Mouse (Mus musculus) embryonic fibroblast, embryonic 13.5 days (primary cell): Measurements from ENCODE around the gene Gm11020. TPM values are rescaled to one million over a fixed set of nuclear protein-coding genes. Genes with fewer than 3 reads are reported as not detected.
"Not testable (repeated sequence)": the region's sequence is repeated elsewhere in the genome, so short reads cannot be mapped to it uniquely, and the experiment has no call there.

ENCODE experiments used
- H3K27ac ChIP-seq: 2 replicates; pipeline ENCODE4 v1.5.1; 2012; ENCODE audit warnings: low read length, control low read depth, inconsistent platforms; ENCODE audit not compliant: insufficient read depth
- H3K4me1 ChIP-seq: 2 replicates; pipeline ENCODE4 v1.6.1; 2011; ENCODE audit warnings: low read length; ENCODE audit not compliant: control insufficient read depth, insufficient read depth
- H3K4me3 ChIP-seq: 2 replicates; pipeline ENCODE4 v1.5.1; 2011; ENCODE audit warnings: mild to moderate bottlenecking, control low read depth, low read length; ENCODE audit not compliant: insufficient read depth
- CTCF ChIP-seq: IDR thresholded peaks from 2 replicates; pipeline ENCODE4 v1.5.1; 2011; ENCODE audit warnings: mild to moderate bottlenecking, control low read depth, low read length, moderate library complexity, borderline replicate concordance; ENCODE audit not compliant: insufficient read depth
- POLR2A ChIP-seq: IDR thresholded peaks from 2 replicates; pipeline ENCODE4 v1.6.1; 2011; ENCODE audit warnings: low read depth, mild to moderate bottlenecking, control low read depth, low read length, moderate library complexity
- polyA plus RNA-seq: library from polyadenylated mRNA; stranded (reverse); fragments of >200 nt; gene quantifications from 2 replicates; pipeline ENCODE4 v1.2.4, GENCODE M21; 2011; ENCODE audit warnings: low read depth; ENCODE audit not compliant: missing spikeins, insufficient read length

Gm11020 gene
- not detected in 2 replicates for polyA plus RNA-seq

DNA sequence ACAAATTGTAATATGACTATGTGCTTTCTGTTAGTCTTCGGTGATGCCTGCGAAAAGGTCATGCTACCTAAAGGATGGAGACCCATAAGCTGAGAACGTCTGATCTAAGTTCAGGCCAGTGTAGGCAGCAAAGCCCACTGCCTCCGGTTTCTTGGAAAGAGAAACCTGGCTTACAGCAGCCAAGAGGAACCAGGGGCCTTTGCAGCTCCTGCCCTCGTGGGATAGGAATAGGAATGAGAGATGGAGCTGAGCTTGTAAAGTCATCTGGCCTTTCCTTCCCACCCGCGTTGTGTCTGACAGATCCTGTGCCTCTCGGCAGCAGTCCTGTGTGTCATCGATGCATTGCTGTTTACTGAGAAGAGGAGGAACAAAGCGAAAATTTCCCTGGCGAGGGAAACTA is at the start of gene Gm11020:
Gm11020 (plus strand) TSS at position 301 of the 400 bp plus-strand sequence.
- H3K27ac ChIP-seq, H3K4me1 ChIP-seq, H3K4me3 ChIP-seq: not testable (repeated sequence)

DNA sequence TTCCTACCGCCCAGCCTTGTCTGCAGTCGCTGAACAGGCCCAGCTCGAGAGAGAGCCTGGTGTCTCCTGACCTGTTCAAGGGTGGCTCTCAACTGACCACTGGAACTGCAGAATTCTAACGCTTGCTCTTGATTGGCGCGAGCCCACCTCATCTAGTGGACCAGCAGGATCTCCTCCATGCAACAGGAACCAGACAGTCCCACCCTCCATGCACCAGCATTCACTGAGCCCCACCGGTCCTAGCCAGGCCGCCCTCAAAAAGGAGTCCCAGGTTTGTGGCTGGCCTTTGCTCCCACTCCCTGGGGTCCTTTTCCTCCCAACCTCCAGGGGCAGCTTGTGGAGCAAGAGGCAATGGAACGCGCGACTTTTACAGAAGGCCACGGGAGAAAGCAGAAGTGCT is 28.3 kb upstream of the Gm11020 start, which contains the start of gene Cmtm2a:
Cmtm2a (minus strand) TSS at position 101 of the 400 bp plus-strand sequence.
- not testable (repeated sequence) for H3K4me3 ChIP-seq, H3K27ac ChIP-seq, H3K4me1 ChIP-seq

DNA sequence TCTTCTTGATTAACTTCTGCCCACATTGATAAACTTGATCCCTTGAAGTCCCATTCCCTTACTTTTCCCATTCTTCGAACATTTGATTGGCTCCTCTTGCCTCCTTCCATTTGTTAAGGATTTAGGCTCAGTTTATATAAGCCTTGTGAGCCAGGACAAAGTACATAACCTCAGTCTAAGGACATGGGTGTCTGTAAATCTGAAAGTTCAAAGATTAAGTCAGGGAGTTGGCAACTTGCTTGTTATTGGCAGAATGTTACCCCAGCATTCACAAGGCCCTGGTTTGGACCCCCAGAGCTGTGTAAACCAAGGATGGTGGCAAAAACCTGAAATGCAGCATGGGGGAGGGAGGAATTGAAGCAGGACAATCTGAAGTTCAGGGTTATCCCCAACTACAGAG is 27.0 kb upstream of the Gm11020 start:
- no peak for TF ChIP-seq CTCF
- no peak overlapping the region for H3K4me3 ChIP-seq
- no peaks in the 10 kb centered on the region for H3K4me1 ChIP-seq
- no peak overlapping the region for H3K27ac ChIP-seq

DNA sequence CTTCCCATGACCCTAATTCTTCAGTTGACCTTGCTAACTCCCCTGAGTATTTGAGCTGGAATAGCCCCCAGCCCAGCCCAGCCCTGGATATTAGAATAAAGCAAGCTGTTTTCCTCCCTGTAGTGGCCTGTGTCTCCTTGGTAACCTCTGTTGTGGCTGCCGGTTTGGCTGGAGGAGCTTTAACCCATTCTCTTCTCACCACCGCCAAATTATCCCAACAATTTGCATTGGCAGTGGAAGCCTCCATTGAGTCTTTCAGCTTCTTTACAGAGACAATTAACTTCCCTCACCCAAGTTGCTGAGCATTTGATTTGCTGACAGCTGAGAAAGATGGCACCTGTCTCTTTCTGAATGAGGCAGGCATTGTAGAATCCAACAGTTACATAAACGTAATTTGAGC is 19.8 kb upstream of the Gm11020 start:
- not testable (repeated sequence) for H3K27ac ChIP-seq, H3K4me3 ChIP-seq, H3K4me1 ChIP-seq

DNA sequence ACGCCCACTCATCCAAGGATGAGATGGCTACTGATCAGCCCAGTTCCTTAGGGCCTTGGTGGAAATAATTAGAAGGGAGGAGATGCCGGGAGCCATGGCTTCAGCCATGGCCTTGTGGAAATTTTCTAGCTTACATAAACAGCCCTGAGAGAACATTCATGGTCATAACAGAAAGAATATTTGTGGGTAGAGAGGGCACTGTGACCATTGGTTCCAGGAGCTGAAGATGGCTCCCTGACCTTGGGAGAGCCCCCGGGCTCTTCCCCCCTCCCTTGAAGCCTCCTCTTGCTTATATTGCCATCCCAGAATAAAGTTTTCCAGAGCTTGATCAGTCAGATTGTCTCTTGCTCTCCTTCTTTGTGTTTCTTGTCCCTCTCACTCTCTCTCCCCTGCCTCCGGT is 18.8 kb upstream of the Gm11020 start:
- H3K4me1 ChIP-seq, H3K4me3 ChIP-seq, H3K27ac ChIP-seq: not testable (repeated sequence)

DNA sequence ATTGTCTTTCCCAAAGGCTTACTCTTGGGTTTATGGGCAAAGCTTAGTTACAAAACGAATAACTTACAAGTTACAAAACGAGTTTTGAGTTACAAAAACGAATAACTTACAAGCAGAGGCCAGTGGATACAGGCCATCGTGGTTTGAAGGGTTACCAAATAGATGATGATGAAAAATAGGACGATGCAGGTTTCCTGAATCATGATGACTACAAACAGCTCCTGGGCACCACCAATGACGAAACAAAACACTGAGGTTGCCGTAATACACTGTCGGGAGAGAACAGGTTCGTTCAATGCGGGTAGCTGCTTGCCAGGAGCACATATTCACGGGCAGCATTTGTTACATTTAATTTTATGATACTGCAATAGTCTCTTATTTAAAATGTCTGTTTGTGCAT is 16.4 kb upstream of the Gm11020 start:
- TF ChIP-seq POLR2A (no peak), CTCF (no peak)
- H3K4me3 ChIP-seq = no peak overlapping the region
- H3K4me1 ChIP-seq = no peaks in the 10 kb centered on the region
- H3K27ac ChIP-seq = no peak overlapping the region

DNA sequence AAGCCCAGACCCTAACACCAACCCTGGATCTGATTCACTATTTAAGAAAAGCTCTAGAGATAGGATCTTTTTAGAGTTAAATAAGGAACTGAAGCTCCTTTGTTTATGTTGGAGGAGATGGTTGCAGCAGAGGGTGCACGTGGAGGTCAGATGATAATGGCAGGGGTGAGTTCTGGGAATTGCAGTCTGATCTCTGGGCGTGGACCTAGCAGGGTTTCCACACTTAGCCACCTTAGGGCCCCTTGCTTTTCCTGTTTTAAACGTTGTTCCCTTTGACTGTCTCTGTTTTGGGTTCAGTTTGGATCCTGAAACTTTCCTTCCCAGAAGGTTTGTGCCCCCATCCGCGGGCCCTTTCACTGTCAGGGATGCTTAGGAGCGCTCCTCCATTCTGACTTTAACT is 13.0 kb upstream of the Gm11020 start:
- H3K4me1 ChIP-seq, H3K4me3 ChIP-seq, H3K27ac ChIP-seq: not testable (repeated sequence)

DNA sequence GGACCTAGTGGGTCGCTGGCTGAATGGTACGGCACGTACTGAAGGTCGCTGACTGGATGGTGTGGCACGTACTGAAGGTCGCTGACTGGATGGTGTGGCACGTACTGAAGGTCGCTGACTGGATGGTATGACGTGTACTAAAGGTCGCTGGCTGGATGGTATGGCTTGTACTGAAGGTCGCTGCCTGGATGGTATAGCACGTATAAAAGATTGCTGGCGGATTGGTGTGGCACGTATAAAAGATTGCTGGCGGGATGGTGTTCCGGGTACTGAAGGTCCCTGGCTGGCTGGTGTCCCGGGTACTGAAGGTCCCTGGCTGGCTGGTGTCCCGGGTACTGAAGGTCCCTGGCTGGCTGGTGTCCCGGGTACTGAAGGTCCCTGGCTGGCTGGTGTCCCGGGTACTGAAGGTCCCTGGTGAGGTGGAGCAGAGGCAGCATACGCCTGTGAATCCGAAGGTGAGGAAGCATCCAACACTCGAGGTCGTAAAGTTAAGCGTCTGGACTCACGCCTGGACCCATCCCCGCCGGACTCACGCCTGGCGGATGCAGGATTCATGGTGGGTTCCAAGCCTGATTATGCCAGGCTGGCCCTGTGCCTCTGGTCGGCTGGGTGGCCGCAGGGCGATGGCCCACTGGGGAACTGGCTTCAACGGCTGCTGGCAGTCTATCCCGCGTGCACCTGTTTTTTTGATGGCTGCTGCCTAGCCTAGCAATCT is 11.8 kb upstream of the Gm11020 start, which contains the start of the genes Gm45711 and Cmtm1:
Gm45711 (minus strand) TSS at position 641 of the 715 bp plus-strand sequence.
Cmtm1 (minus strand) TSS at position 705 of the 715 bp plus-strand sequence.
- H3K27ac ChIP-seq, H3K4me1 ChIP-seq, H3K4me3 ChIP-seq: not testable (repeated sequence)

DNA sequence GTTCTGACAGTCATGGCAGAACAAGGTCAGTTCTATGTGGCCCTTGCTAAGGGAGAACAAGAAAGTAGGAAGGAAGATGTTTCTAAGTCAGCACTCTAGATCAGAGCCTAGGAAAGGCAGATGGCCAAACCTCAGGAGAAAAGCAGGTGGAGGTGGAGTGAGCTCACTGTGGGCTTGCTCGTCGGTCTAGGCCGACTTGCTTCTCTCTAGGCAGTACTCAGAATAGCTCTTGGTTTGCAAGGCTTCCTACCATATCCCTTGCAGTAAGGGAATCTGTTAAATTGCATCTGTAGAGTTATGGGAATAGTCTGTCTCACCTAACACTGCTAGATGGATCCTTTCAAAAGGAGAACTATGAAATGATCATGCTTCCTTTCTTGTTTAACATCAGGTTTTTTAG is 9.3 kb upstream of the Gm11020 start:
- not testable (repeated sequence) for H3K4me1 ChIP-seq, H3K27ac ChIP-seq, H3K4me3 ChIP-seq

DNA sequence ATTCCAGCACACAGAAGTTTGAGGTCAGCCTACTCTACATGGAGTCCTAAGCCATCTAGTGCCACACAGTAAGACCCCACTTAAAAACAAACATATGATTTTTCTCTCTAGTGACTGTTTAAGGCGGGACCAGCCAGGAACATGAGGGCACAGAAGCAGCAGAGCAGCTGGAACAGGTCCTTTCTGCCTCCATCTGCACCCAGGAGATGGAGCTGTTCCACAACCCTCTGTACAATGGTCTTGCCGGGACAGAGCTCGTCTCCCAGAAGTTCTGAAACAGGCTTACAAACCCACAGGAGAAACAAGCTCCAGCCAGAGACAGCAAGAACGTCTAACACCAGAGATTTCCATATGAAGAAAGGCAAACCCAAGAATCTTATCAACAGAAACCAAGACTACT is 8.1 kb upstream of the Gm11020 start:
- no peak overlapping the region for H3K27ac ChIP-seq
- no peaks in the 10 kb centered on the region for H3K4me1 ChIP-seq
- TF ChIP-seq POLR2A (no peak), CTCF (no peak)
- H3K4me3 ChIP-seq = no peak overlapping the region

DNA sequence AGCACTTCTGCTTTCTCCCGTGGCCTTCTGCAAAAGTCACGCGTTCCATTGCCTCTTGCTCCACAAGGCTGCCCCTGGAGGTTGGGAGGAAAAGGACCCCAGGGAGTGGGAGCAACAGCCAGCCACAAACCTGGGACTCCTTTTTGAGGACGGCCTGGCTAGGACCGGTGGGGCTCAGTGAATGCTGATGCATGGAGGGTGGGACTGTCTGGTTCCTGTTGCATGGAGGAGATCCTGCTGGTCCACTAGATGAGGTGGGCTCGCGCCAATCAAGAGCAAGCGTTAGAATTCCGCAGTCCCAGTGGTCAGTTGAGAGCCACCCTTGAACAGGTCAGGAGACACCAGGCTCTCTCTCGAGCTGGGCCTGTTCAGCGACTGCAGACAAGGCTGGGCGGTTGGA is 563 bp downstream of the Gm11020 start, which contains the start of gene Cmtm2b:
Cmtm2b (plus strand) TSS at position 301 of the 400 bp plus-strand sequence.
- not testable (repeated sequence) for H3K27ac ChIP-seq, H3K4me3 ChIP-seq, H3K4me1 ChIP-seq
